Mouse (Mus musculus): ENCODE data around the gene Fscn3.

- TF ChIP-seq CTCF (IDR thresholded peaks at IDR 0.05; ENCODE audit: low read depth) (no peak), EP300 (optimal IDR thresholded peaks at IDR 0.05) (no peak)
Measured at GRCm38 (mm10) chr6:28474839-28475238, 47.2 kb downstream of the Fscn3 start, which contains the start of gene Snd1.

Data from stomach, postnatal 0 days (tissue).